Mouse (Mus musculus): ENCODE data around the gene Pde6g. TPM values are rescaled to one million over a fixed set of nuclear protein-coding genes. Genes with fewer than 3 reads are reported as not detected.

Pde6g gene
- not detected in 2 replicates for polyA plus RNA-seq (2015; fragmentation: Nextera tagmentation; extraction: Ambion mirVana)

DNA sequence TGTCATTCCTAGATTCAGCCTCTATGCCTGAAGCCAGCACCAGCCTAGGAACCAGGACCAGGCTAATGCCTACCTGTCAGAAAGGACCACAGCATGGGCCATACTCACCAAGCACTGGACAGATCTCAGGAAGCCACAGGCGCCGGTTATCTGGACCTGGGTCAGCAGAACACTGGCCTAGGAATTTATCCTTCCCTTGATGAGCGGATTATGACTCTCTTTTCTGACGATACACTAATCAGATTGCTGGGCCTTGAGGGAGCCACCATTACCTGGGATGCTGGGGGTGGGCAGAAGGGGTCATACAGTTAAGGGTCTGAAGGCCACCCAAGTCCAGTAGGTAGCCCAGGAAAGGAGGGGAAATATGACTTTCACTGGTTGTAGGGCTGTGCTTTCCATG is at the start of gene Pde6g:
Gene Pde6g (minus strand): TSS at position 195 of the 400 bp plus-strand sequence.
- no peak within 1 kb of the TSS for H3K4me3 ChIP-seq (ENCODE audit: low read depth, low read length)
- DNase-seq (ENCODE audit: low spot score) (no peak), ATAC-seq (no peak)
- H3K9me3 ChIP-seq (ENCODE audit: low read length), result no peaks in the 10 kb centered on the region
- H3K4me2 ChIP-seq (replicated peaks; ENCODE audit: low read depth, low read length), result no peak within 1 kb of the TSS
- no peak within 1 kb of the TSS for H3K27ac ChIP-seq (ENCODE audit: low read length)
- H3K9ac ChIP-seq (replicated peaks; ENCODE audit: low read depth), result no peak within 1 kb of the TSS
- TF ChIP-seq CTCF (IDR thresholded peaks at IDR 0.05) (no peak), EP300 (IDR thresholded peaks at IDR 0.05) (no peak)
- H3K27me3 ChIP-seq (replicated peaks; ENCODE audit: insufficient read depth, low read length), result no peaks in the 10 kb centered on the region
- WGBS, result 87% methylated on average over 4 of the region's 4 CpGs
- H3K4me1 ChIP-seq (ENCODE audit: insufficient read depth, low read depth, low read length), result no peaks in the 10 kb centered on the region
- 0 out of 2 replicates have a peak, but pooled peaks cover 3% of the 10 kb centered on the region for H3K36me3 ChIP-seq (ENCODE audit: insufficient read depth, low read length)

DNA sequence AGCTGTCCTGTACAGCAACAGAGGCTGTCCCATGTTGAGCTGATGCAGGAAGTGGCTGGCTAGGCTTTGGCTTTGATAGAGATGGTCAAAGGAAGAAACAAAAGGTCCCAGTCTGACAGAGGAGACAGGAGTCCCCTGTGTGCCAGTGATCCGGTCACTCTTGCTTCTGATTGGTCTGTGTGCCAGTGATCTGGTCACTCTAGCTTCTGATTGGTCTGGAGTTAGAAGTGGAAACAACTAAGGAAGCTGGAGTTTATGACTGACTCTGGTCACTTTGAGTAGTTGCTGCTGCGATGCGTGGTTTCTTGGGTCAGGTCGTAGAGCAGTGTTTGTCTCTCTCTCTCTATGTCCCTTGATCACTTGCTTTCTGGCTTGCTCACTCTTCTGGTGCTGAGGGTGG is 48.4 kb upstream of the Pde6g start:
- no peak overlapping the region for H3K9ac ChIP-seq (replicated peaks; ENCODE audit: low read depth)
- DNase-seq (ENCODE audit: low spot score) (no peak), ATAC-seq (no peak)
- no peak overlapping the region for H3K4me3 ChIP-seq (ENCODE audit: low read depth, low read length)
- no peak overlapping the region for H3K27ac ChIP-seq (ENCODE audit: low read length)
- TF ChIP-seq EP300 (IDR thresholded peaks at IDR 0.05), result no peak
- TF ChIP-seq CTCF (IDR thresholded peaks at IDR 0.05), result no peak
- H3K4me1 ChIP-seq (ENCODE audit: insufficient read depth, low read depth, low read length), result no peaks in the 10 kb centered on the region
- no peak overlapping the region for H3K4me2 ChIP-seq (replicated peaks; ENCODE audit: low read depth, low read length)
- no peaks in the 10 kb centered on the region for H3K27me3 ChIP-seq (replicated peaks; ENCODE audit: insufficient read depth, low read length)
- H3K36me3 ChIP-seq (ENCODE audit: insufficient read depth, low read length), result peaks cover 15% of the 10 kb centered on the region; the same call in 1 of the 2 replicates
- 74% methylated on average over 4 of the region's 4 CpGs for WGBS
- H3K9me3 ChIP-seq (ENCODE audit: low read length), result no peaks in the 10 kb centered on the region

DNA sequence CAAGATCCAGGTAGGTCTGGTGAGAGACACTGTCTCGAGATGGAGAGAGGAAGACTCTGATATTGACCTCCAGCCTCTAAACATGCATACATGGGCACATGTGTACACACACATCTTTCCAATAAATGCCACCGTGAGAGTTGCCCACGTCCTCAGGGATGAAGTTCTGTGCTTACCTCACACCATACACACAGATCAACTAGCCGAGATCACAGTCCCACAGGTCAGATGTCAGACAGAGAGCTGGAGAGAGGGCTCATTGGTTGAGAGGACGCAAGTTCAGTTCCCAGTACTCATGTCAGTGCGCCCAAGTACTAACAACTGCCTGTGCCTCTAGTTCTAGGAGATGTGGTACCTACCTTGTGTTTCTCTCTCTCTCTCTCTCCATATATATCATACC is 47.7 kb upstream of the Pde6g start:
- ATAC-seq (no peak), DNase-seq (ENCODE audit: low spot score) (no peak)
- H3K9me3 ChIP-seq (ENCODE audit: low read length), result no peaks in the 10 kb centered on the region
- no peak overlapping the region for H3K4me3 ChIP-seq (ENCODE audit: low read depth, low read length)
- TF ChIP-seq EP300 (IDR thresholded peaks at IDR 0.05) (no peak), CTCF (IDR thresholded peaks at IDR 0.05) (no peak)
- no peaks in the 10 kb centered on the region for H3K4me1 ChIP-seq (ENCODE audit: insufficient read depth, low read depth, low read length)
- no peak overlapping the region for H3K9ac ChIP-seq (replicated peaks; ENCODE audit: low read depth)
- H3K4me2 ChIP-seq (replicated peaks; ENCODE audit: low read depth, low read length), result no peak overlapping the region
- peak overlapping the region; percentile 55; the same call in 1 of the 2 replicates for H3K27ac ChIP-seq (ENCODE audit: low read length)
- WGBS, result 43% methylated on average over 6 of the region's 6 CpGs
- H3K36me3 ChIP-seq (ENCODE audit: insufficient read depth, low read length), result peaks cover 22% of the 10 kb centered on the region; the same call in 1 of the 2 replicates
- H3K27me3 ChIP-seq (replicated peaks; ENCODE audit: insufficient read depth, low read length), result no peaks in the 10 kb centered on the region

GRCm38 (mm10) chr11:120500357-120500756 is 47.1 kb upstream of the Pde6g start:
- DNase-seq (ENCODE audit: low spot score) (peak; percentile 71), ATAC-seq (peak; percentile 85)
- peak overlapping the region; percentile 55 for H3K27ac ChIP-seq (ENCODE audit: low read length)
- H3K4me3 ChIP-seq (ENCODE audit: low read depth, low read length), result no peak overlapping the region
- H3K9ac ChIP-seq (replicated peaks; ENCODE audit: low read depth), result no peak overlapping the region
- peaks cover 27% of the 10 kb centered on the region; the same call in 1 of the 2 replicates for H3K36me3 ChIP-seq (ENCODE audit: insufficient read depth, low read length)
- H3K9me3 ChIP-seq (ENCODE audit: low read length), result no peaks in the 10 kb centered on the region
- no peak overlapping the region for H3K4me2 ChIP-seq (replicated peaks; ENCODE audit: low read depth, low read length)
- TF ChIP-seq CTCF (IDR thresholded peaks at IDR 0.05), result no peak
- TF ChIP-seq EP300 (IDR thresholded peaks at IDR 0.05), result no peak
- 9% methylated on average over 3 of the region's 3 CpGs for WGBS
- H3K4me1 ChIP-seq (ENCODE audit: insufficient read depth, low read depth, low read length), result no peaks in the 10 kb centered on the region
- no peaks in the 10 kb centered on the region for H3K27me3 ChIP-seq (replicated peaks; ENCODE audit: insufficient read depth, low read length)

DNA sequence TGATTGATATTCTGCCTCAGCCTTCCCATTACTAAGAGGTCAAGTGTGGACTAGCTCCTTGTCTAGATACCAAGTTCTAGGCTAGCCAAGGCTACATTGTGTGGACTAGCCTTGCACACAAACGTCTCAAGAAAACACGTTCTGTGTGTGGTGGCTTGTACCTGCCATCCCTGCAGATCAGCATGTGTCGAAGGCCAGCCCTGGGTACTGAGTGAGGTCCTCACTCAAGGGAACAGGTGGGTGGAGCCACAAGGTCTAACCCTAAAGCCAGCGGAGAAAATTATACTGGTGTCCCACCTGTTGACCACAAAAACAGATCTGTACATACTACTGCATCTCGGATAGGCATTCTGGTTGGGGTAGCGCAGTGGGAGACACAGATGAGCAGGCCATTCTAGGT is 46.6 kb upstream of the Pde6g start:
- ATAC-seq, result peak; percentile 25
- Histone ChIP-seq H3K9ac (replicated peaks; ENCODE audit: low read depth) (no peak overlapping the region), H3K36me3 (ENCODE audit: insufficient read depth, low read length) (peaks cover 31% of the 10 kb centered on the region), H3K27ac (ENCODE audit: low read length) (peak overlapping the region; percentile 55), H3K27me3 (replicated peaks; ENCODE audit: insufficient read depth, low read length) (no peaks in the 10 kb centered on the region), H3K4me1 (ENCODE audit: insufficient read depth, low read depth, low read length) (no peaks in the 10 kb centered on the region), H3K4me2 (replicated peaks; ENCODE audit: low read depth, low read length) (no peak overlapping the region), H3K4me3 (ENCODE audit: low read depth, low read length) (no peak overlapping the region), H3K9me3 (ENCODE audit: low read length) (no peaks in the 10 kb centered on the region)
- WGBS, result 63% methylated on average over 6 of the region's 6 CpGs
- TF ChIP-seq CTCF (IDR thresholded peaks at IDR 0.05), result no peak
- no peak for TF ChIP-seq EP300 (IDR thresholded peaks at IDR 0.05)
- DNase-seq (ENCODE audit: low spot score), result no peak

DNA sequence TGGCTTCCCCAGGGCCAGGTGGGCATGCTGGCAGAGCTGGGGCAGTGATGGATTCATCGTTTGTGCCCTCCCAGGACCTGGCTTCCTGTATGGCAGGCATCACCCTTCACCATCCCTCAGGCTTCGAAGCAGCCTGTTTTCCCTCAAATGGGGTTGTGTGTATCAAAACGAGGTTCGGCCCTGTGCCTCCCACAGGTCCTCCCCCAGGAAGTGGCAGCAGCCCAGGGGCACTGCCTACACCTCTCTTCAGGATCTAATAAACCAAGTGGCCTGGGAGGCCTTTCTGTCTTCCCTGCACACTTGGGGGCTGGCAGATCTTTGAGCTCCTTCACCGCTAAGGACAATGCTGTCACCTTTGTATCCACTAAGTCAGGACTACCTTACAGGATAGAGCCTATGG is 45.6 kb upstream of the Pde6g start:
- TF ChIP-seq EP300 (IDR thresholded peaks at IDR 0.05) (no peak), CTCF (IDR thresholded peaks at IDR 0.05) (no peak)
- Histone ChIP-seq H3K27ac (ENCODE audit: low read length) (no peak overlapping the region), H3K4me3 (ENCODE audit: low read depth, low read length) (no peak overlapping the region), H3K27me3 (replicated peaks; ENCODE audit: insufficient read depth, low read length) (no peaks in the 10 kb centered on the region), H3K4me1 (ENCODE audit: insufficient read depth, low read depth, low read length) (no peaks in the 10 kb centered on the region), H3K9ac (replicated peaks; ENCODE audit: low read depth) (no peak overlapping the region), H3K4me2 (replicated peaks; ENCODE audit: low read depth, low read length) (no peak overlapping the region), H3K9me3 (ENCODE audit: low read length) (no peaks in the 10 kb centered on the region), H3K36me3 (ENCODE audit: insufficient read depth, low read length) (peaks cover 35% of the 10 kb centered on the region)
- ATAC-seq (no peak), DNase-seq (ENCODE audit: low spot score) (no peak)
- WGBS, result 81% methylated on average over 5 of the region's 5 CpGs

DNA sequence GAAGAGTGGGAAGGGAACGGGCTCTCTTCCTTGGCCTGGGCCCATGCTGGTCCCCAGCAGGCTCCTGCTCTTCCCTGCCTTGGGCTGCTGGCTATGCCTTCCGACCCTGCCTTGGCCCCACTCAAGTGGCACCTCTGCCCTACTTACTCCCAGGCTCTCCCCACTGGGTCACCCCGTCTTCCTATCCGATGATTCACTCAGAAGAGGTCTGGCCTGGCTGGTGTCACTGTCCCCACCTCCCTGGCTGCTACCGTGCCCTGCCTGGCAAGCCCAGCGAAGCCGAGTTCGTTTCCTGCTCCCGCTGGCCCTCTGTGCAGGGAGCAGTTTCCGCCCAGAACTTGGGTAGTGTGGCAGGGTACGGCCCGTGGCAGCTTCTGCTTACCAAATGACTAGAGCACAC is 44.9 kb upstream of the Pde6g start:
- peaks cover 35% of the 10 kb centered on the region for H3K36me3 ChIP-seq (ENCODE audit: insufficient read depth, low read length)
- no peak overlapping the region for H3K4me3 ChIP-seq (ENCODE audit: low read depth, low read length)
- H3K4me1 ChIP-seq (ENCODE audit: insufficient read depth, low read depth, low read length), result no peaks in the 10 kb centered on the region
- 94% methylated on average over 11 of the region's 12 CpGs for WGBS
- DNase-seq (ENCODE audit: low spot score) (no peak), ATAC-seq (no peak)
- H3K9ac ChIP-seq (replicated peaks; ENCODE audit: low read depth), result no peak overlapping the region
- H3K27ac ChIP-seq (ENCODE audit: low read length), result no peak overlapping the region
- H3K27me3 ChIP-seq (replicated peaks; ENCODE audit: insufficient read depth, low read length), result no peaks in the 10 kb centered on the region
- H3K9me3 ChIP-seq (ENCODE audit: low read length), result no peaks in the 10 kb centered on the region
- no peak for TF ChIP-seq CTCF (IDR thresholded peaks at IDR 0.05)
- TF ChIP-seq EP300 (IDR thresholded peaks at IDR 0.05), result no peak
- H3K4me2 ChIP-seq (replicated peaks; ENCODE audit: low read depth, low read length), result no peak overlapping the region

All from lung, postnatal 0 days (tissue).